Mouse (Mus musculus): ENCODE results near the gene Abca13. TPM values are rescaled to one million over a fixed set of nuclear protein-coding genes. Genes with fewer than 3 reads are reported as not detected.
"Not testable (repeated sequence)": the region's sequence is repeated elsewhere in the genome, so short reads cannot be mapped to it uniquely, and the experiment has no call there.

The Abca13 gene
- under 1 TPM; 0.09 to 0.12 TPM for total RNA-seq (2021)

DNA sequence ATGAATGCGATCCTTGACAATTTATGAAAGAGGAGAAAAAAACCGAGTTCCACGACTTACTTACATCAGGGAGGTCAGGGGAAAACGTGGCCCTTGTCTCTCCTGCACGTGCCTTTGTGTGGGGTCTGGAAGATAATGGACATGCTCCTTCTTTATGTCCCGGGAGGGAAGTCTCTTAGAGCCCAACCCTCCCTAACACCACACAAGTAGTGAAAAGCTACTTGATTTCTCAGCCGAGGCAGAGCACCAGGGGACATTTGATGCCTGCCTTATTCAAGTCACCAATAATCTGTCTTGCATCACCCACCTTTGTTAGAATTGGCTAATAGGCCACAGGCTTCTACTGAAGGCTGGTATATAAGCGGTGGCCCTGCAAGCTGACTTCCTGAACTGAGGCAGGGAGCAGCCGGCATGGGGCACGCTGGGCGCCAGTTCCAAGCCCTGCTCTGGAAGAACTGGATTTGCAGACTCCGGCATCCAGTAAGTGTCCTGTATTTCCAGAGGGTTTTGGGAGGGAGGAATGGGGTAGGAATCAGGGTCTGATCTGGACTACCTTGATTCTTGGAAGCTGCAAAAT lies at the start of gene Abca13:
Gene Abca13, plus strand, starts transcription at position 388 of the 577 bp plus-strand sequence.
- intact Hi-C loops (cut with DNase I), result no loop called here
- DNase-seq (ENCODE audit: extremely low spot score in 1 of 2, low spot score in 2 of 2), result no peak

DNA sequence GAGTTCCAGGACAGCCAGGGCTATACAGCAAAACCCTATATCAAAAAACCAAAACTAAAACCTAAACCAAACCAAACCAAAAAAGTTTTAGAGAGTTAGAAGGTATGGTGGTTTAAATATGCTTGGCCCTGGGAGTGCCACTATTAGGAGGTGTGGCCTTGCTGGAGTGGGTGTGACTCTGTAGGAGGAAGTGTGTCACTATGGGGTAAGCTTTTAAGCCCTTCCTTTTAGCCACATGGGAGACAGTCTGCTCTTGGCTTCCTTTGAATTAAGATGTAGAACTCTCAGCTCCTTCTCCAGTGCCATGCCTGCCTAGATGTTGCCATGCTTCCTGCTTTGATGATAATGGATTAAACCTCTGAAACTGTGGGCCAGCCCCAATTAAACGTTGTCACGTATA lies 46.6 kb upstream of the Abca13 start:
- intact Hi-C loops (cut with DNase I), result no loop called here
- DNase-seq (ENCODE audit: extremely low spot score in 1 of 2, low spot score in 2 of 2), result no peak

DNA sequence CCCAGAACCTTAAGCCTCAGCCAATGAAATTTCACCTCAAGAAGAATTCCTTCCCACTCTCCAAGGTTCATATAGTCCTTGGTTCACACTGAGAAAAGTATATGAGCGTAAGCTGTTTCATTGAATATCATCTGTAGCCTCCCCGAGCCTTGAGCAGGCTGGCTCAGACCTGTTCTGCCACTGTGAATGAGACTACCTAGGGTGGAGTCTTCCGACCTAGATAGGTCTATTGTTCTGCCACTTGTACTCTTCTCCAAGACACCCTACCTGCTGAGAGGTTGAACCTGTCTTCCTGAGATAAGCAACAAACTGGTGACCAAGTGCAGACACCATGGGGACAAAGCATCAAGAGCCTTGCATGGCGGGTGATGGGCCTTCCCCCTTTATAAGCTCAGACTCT lies 45.6 kb upstream of the Abca13 start:
- intact Hi-C loops (cut with DNase I), result no loop called here
- DNase-seq (ENCODE audit: extremely low spot score in 1 of 2, low spot score in 2 of 2), result no peak

DNA sequence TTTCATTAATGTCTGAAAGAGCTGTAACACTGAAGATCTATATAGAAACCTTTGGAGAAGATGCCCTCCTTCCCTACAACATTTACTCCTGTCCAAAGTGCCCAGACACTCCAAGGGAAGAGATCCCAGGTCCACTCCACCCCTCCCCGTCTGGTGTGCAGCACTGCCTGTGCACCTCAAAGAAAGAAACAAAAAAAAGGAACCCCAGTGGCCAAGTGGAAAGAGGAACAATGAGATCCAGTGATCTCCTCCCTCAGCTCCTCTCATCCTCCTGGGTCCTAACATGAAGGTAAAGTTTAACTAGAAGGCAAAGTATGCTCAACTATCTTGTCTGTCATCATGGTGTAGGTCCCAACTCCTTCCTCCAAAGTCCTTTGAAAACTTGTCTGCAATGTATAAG lies 45.1 kb upstream of the Abca13 start:
- intact Hi-C loops (cut with DNase I), result no loop called here
- DNase-seq (ENCODE audit: extremely low spot score in 1 of 2, low spot score in 2 of 2), result no peak

DNA sequence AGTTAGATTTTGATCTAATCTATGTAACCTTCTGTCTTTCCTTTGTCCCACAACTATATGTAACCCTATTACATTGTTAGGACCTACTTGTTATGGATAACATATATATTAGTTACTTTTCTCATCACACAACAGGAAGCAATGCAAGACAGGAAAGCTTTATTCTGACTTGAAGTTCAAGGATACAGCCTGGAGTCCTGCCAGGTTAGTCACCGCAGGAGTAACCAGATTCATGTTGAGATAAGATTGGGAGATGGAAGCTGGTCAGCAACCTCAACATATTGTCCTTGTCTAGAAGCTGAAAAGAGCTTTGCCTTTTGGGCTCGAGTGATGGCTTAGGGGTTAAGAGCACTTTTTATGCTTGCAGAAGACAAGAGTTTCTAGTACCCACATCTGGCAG lies 43.5 kb upstream of the Abca13 start:
- no peak for DNase-seq (ENCODE audit: extremely low spot score in 1 of 2, low spot score in 2 of 2)
- intact Hi-C loops (cut with DNase I), result no loop called here

DNA sequence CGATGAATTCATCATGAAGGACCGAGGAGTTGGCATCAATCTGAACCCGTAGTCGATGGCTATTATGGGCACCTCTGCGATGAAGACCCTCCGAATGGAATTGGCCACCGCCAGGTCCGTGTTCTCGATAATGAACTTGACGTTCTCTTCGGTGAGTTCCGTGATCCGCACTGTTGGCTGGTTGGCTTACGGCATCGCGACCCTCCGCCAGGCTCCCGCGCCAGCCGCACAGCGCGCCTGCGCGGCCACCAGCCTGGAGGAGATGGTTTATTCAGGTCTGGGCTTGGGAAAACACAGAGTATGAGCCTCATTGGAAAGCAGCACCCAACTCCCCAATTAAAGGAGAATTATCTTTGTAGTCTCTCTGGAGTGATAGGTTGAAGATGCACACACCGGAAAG lies 41.3 kb upstream of the Abca13 start:
- intact Hi-C loops (cut with DNase I); DNase-seq (ENCODE audit: extremely low spot score in 1 of 2, low spot score in 2 of 2): not testable (repeated sequence)

DNA sequence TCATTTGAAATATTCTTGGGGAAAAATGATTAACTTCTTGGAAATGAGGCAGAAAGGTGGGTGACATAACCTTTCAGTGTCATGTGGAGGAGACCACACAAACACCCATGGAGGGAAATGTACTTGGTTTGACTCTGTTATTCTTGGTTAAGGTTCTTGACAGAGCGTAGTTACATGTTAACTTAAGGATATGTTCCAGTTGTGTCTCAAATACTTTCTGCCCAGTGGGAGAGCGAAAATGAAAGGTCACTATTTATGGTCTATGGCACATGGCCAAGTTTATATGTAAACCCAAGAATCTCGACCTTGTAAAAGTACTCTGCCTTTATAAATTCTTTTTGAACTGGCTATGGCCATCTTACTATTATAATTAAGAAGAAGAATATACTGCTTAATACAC lies 31.8 kb upstream of the Abca13 start:
- no peak for DNase-seq (ENCODE audit: extremely low spot score in 1 of 2, low spot score in 2 of 2)
- intact Hi-C loops (cut with DNase I), result no loop called here

DNA sequence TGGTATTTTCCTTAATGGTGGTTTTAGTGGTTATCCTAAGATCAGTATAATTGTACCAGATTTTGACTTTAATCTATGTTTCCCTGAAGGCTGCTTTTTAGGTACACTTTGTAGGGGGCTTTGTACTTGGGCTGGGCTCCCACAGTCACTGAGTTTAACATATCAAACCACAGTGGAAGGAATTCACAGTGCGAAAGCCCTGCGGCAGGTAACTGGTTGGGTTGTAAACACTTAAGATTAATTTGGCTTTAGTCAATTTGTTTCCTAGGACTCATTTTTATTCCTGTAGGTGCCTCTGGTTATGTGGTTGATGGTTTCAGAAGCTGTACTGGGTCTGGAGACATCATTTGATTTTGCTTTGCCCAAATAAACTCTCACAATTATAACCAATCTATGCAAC lies 24.4 kb upstream of the Abca13 start:
- intact Hi-C loops (cut with DNase I), result no loop called here
- no peak for DNase-seq (ENCODE audit: extremely low spot score in 1 of 2, low spot score in 2 of 2)

DNA sequence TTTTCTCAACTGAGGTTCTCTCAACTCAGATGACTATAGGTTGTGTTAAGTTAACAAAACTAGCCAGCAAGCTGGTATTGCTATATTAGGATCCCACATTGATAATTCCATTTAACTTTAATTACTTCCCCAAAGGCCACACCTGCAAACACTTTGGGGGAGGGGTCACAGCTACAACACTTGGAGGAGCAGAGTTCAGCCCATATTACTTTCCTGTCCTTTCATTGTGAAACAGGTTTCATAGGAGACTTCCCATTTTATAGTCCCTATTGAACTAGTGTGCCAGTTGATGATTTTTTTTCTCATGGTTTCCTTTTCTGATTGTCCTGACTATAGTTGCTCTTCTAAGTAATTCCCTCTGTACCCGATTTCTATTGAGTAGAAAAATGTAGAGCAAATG lies 10.3 kb upstream of the Abca13 start:
- no peak for DNase-seq (ENCODE audit: extremely low spot score in 1 of 2, low spot score in 2 of 2)
- intact Hi-C loops (cut with DNase I), result no loop called here

DNA sequence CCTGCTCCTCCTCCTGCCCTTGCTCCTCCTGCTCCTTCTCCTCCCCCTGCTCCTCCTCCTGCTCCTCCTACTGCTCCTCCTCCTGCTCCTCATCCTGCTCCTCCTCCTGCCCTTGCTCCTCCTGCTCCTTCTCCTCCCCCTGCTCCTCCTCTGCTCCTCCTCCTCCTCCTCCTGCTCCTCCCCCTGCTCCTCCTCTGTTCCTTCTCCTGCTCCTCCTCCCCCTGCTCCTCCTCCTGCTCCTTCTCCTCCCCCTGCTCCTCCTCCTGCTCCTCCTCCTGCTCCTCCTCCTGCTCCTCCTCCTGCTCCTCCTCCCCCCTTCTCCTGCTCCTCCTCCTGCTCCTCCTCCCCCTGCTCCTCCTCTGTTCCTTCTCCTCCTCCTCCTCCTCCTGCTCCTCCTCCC lies 2.3 kb upstream of the Abca13 start:
- DNase-seq (ENCODE audit: extremely low spot score in 1 of 2, low spot score in 2 of 2); intact Hi-C loops (cut with DNase I): not testable (repeated sequence)

DNA sequence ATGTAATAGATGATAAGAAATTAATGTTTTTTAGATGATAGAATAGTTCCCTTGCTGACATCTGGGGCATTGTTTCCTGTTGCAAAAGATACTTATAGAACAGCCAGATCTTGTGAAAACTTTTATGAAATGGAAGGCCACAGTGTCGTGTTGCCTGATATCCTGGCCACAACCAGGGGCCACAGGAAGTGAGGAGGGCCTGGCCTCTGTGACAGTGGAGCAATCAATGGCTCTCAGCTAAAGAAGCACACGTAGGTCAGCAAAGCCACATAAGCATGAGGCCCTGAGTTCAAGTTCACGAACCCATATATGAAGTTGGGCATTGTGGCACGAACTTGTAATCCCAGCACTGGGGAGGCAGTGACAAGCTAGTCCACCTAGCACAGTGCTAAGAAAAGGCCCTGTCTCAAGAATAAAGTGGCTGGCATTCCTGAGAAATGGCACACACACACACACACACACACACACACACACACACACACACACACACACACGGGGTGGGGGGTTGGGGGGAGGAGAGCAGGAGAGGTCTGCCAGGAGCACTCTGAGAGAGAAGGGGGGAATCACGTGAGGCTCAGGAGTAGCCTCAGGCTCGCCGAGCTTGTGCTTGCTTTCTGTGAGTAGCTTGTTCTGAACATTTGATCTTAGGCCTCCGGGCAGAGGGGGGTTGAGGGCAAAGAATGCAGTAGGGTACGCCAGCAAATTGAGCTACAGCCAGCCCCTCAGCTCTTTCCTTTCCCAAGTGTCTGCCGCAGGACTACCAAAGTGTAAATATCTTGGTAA lies 779 bp upstream of the Abca13 start:
- intact Hi-C loops (cut with DNase I), result no loop called here
- no peak for DNase-seq (ENCODE audit: extremely low spot score in 1 of 2, low spot score in 2 of 2)

DNA sequence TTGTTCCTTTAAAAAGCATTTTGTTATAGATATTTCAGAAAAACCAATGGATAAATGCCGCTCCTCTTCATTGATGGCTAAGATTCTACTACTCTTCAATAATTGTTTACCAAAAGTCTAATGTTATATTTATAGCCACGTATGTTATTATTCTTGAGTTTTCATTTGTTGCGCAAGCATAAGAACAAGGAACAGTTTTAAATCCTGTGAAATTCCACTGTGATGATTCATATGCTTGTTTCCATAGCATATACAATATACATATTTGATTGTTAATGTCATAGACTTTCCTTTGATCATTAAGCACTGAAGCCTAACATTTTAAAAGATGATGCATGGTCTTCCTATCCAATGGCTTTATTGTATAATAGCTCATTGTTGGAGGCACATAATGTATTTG lies 3.1 kb downstream of the Abca13 start:
- no peak for DNase-seq (ENCODE audit: extremely low spot score in 1 of 2, low spot score in 2 of 2)
- intact Hi-C loops (cut with DNase I), result no loop called here

DNA sequence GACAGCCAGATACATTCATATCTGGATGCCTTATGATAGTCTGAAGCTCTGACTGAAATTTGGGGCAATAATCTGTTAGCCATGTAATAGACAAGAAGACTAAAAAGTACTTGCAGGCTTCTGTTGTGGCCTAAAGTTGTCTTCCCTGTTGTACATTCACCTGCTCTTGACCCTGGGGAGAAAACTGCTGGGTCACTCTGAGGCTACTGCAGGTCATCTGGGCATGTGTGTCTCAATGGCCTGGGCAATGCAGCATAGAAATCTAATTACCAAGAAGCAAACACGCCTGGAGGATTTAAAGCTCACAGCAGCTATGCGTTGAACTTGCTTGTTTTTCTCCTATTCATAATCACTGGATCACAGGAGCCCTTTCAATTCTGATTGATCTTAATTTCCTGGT lies 8.1 kb downstream of the Abca13 start:
- DNase-seq (ENCODE audit: extremely low spot score in 1 of 2, low spot score in 2 of 2), result no peak
- intact Hi-C loops (cut with DNase I), result no loop called here

DNA sequence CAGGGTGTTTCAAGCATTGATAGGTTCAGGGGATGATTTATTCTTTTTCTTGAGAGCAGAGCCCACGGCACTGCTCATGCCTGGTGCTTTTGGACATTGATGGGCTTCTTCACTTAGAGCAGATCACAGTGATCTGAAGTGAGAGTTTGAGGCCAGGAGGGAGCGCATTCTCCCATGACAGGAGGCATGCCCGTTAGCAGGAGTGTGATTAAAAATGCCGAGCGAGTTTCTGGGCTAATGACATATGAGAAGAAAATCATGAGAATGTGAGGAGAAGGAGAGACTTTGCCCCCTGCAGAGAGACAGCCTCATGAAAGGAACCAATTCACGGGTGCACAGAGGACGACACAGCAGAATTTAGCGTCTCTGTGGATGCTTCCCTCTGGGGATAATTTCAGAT lies 19.0 kb downstream of the Abca13 start:
- intact Hi-C loops (cut with DNase I), result no loop called here
- no peak for DNase-seq (ENCODE audit: extremely low spot score in 1 of 2, low spot score in 2 of 2)

DNA sequence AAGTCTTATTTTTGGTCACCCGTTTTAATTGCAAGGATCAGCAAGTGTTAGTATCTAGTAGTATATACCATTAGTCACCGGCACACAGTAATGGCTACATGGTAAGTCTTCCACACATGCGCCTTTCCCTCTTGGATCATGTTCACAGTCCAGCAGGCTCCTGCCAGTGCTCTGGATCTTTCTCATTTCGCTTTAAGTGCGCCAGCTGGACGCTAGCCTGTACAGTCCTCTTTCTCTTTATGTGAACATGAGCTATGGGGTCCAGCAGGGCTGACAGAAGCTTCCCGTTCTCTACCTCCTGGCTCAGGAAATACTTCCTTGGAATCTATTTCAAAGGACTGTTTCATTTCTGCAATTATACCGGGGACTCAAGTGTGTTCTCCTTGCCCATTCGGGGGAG lies 21.8 kb downstream of the Abca13 start:
- intact Hi-C loops (cut with DNase I), result no loop called here
- peak in 1 of 2 experiments; percentile 4 for DNase-seq (ENCODE audit: extremely low spot score in 1 of 2, low spot score in 2 of 2)

DNA sequence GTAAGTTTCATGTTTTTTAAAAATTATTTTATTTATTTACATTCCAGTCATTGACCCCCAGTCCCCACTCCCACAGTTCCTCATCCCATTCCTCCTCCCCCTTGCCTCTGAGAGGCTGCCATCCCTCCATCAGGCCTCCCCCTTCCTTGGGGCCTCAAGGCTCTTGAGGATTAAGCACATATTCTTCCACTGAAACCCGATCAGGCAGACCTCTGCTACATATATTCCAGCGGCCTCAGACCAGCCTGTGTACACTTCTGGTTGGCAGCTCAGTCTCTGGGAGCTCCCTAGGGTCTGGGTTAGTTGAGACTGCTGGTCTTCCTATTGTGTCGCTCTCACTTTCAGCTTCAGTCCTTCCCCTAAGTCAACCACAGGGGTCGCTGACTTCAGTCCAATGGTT lies 24.5 kb downstream of the Abca13 start:
- intact Hi-C loops (cut with DNase I), result no loop called here

DNA sequence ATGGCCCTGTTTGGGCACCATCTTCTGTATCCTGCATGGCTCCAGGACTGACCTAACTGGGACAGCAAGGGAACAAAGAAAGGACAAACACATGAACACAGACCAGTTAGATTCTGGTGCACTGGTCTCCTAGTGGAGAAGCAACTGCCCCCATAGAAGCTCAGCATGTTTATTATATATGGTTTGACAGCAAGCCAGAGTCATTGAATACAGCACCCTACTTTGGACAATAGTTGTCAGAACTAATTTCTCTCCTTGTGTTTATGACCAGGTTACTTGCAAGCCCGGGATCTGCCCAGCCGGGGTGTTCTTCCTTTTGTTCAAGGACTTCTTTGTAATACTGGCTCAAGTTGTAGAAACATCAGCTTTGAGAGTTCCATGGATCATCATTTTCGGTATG lies 28.8 kb downstream of the Abca13 start:
- intact Hi-C loops (cut with DNase I), result no loop called here
- no peak for DNase-seq (ENCODE audit: extremely low spot score in 1 of 2, low spot score in 2 of 2)

More for the DNA sequence above, 24.5 kb downstream of the Abca13 start:
- DNase-seq (ENCODE audit: extremely low spot score in 1 of 2, low spot score in 2 of 2), result no peak

DNA sequence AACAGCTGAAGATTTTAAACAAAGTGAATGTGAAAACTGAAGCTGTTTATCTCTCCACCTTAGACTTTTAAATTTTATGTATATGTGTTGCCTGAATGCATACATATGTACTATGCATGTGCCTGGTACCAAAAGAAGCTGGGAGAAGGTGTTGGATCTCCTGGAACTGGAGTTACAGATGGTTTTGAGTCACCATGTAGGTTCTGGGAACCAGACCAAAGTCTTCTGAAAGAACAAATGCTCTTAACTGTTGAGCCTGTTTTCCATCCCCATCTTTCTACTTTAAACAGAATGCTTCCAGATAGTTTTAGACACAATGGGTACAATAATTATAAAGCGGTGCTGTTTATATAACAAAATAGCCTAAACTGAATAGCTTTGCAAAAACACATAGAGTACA lies 29.9 kb downstream of the Abca13 start:
- intact Hi-C loops (cut with DNase I), result no loop called here
- peak in 1 of 2 experiments; percentile 9 for DNase-seq (ENCODE audit: extremely low spot score in 1 of 2, low spot score in 2 of 2)

DNA sequence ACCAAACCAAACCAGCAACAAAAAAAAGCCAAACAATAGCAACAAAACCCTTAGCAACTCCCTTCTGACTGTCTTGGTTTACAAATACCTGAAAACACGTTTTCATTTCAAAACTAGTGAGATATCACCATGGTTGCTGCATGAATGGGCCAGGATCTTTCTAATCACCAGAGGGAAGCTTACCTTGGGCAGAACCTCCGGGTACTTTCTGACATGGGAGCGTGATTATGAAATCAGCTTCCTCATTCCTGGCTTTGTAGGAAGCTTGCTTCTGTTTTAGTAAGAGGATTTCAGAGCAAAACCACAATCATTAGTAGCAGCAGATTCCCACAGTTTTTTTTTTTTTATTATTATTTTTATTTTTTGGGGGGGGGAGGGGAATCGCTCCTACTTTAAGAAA lies 34.7 kb downstream of the Abca13 start:
- DNase-seq (ENCODE audit: extremely low spot score in 1 of 2, low spot score in 2 of 2), result no peak
- intact Hi-C loops (cut with DNase I), result no loop called here

DNA sequence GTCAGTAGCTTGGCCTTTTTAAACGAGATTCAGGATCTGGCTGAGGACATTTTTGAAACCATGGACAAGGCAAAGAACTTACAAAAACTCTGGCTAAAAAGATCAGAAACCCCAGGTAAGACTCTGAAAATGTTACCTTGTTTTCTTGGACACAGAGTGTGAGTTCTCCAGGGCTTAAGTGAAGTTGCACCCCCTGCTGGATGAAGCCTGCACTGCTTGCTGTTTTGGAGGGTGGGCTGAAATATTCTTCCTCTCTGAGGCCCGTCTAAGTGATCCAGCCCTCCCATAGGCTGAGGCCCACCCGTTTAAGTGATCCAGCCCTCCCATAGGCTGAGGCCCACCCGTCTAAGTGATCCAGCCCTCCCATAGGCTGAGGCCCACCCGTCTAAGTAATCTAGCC lies 57.9 kb downstream of the Abca13 start:
- intact Hi-C loops (cut with DNase I); DNase-seq (ENCODE audit: extremely low spot score in 1 of 2, low spot score in 2 of 2): not testable (repeated sequence)

DNA sequence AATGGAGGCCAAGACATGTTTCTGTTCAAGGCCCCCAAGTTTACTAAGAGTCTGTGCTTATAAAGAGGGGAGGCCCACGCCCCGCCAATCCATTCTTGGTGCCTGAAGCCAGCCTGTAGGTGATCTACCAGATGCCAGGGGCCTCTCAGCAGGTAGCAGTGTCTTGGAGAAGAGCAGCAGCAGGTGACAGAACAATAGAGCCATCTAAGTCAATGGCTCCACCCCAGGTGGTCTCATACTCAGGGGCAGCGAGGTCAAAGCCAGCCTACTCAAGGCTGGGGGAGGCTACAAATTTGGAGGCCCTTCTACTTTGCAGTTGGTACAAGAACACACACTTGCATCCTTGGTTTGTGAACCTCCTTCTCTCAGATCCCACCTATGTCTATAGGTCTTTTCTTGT lies 71.3 kb downstream of the Abca13 start:
- intact Hi-C loops (cut with DNase I); DNase-seq (ENCODE audit: extremely low spot score in 1 of 2, low spot score in 2 of 2): not testable (repeated sequence)
